Mouse (Mus musculus) lung, embryonic 14.5 days (tissue): ENCODE results near the gene Orai3. TPM values are rescaled to one million over a fixed set of nuclear protein-coding genes. Genes with fewer than 3 reads are reported as not detected.
"Not testable (repeated sequence)": the region's sequence is repeated elsewhere in the genome, so short reads cannot be mapped to it uniquely, and the experiment has no call there.

Experiments used
- ATAC-seq: fragments of 200-750 bp; cut with Nextera tagmentation; 2 replicates; pipeline ENCODE4 v1.8.0; 2017; ENCODE audit warnings: mild to moderate bottlenecking, moderate TSS enrichment, moderate library complexity; ENCODE audit not compliant: insufficient read depth
- DNase-seq: peaks from one replicate; pipeline ENCODE4 v3.0.0-alpha.2; 2015
- H3K27ac ChIP-seq: fragments of 300-500 bp; sonication (generic); 2 replicates; pipeline ENCODE4 v1.5.1; 2014; ENCODE audit warnings: low read depth, mild to moderate bottlenecking, moderate library complexity
- H3K27me3 ChIP-seq: fragments of 300-500 bp; sonication (generic); 2 replicates; pipeline ENCODE4 v1.6.1; 2014; ENCODE audit warnings: low read length, control low read depth; ENCODE audit not compliant: insufficient read depth
- H3K36me3 ChIP-seq: fragments of 300-500 bp; sonication (generic); 2 replicates; pipeline ENCODE4 v1.6.1; 2014; ENCODE audit warnings: control low read depth; ENCODE audit not compliant: insufficient read depth
- H3K4me1 ChIP-seq: fragments of 300-500 bp; sonication (generic); 2 replicates; pipeline ENCODE4 v1.6.1; 2014; ENCODE audit warnings: antibody characterized with exemption, control low read depth; ENCODE audit not compliant: insufficient read depth
- H3K4me2 ChIP-seq: fragments of 300-500 bp; sonication (generic); 2 replicates; pipeline ENCODE4 v1.6.1; 2014; ENCODE audit warnings: mild to moderate bottlenecking
- H3K4me3 ChIP-seq: fragments of 300-500 bp; sonication (generic); 2 replicates; pipeline ENCODE4 v1.5.1; 2014; ENCODE audit warnings: low read depth, low read length
- H3K9ac ChIP-seq: fragments of 300-500 bp; sonication (generic); 2 replicates; pipeline ENCODE4 v1.6.1; 2014
- H3K9me3 ChIP-seq: fragments of 300-500 bp; sonication (generic); 2 replicates; pipeline ENCODE4 v1.6.1; 2016; ENCODE audit warnings: low read depth, low read length, control low read depth
- CTCF ChIP-seq: IDR thresholded peaks from 2 replicates; pipeline ENCODE4 v1.5.1; 2016; ENCODE audit warnings: antibody characterized with exemption, low read depth
- WGBS: fragments of 180-500 bp; shearing (Covaris S2); extraction: QIAGEN DNeasy Blood & Tissue Kit; methylation state at CpG from one replicate; pipeline ENCODE4 v1.1.7; 2014; 5-methylcytosine and 5-hydroxymethylcytosine counted together
- polyA plus RNA-seq: library from polyadenylated mRNA; unstranded; fragments of >200 nt; fragmentation: Nextera tagmentation; extraction: Ambion mirVana; gene quantifications from 2 replicates; pipeline ENCODE4 v1.2.1, GENCODE M21; 2014

Orai3 gene
- 19.2 and 21.8 TPM in 2 replicates for polyA plus RNA-seq

DNA sequence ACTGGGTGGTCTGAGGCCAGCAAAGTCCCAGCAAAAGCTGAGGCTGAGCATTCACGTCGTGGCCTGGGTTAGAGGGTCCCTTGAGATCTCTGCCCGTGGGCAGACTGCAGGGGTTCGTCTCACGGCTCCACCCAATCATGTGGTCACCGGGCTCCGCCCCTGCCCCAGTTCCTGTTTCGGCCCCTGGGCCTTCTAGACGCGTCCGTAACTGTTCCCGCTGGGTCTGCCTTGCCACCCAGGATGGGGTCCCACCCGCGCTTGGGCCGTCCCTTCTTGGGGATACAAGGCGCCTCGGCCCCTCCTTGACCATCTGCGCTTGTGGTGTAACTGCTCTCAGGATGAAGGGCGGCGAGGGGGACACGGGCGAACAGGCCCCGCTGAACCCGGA lies at the start of gene Orai3:
Gene Orai3 (plus strand): TSS at position 165 of the 388 bp plus-strand sequence.
- TF ChIP-seq CTCF, result no peak
- peak within 1 kb of the TSS; percentile 95 for H3K27ac ChIP-seq
- no peaks in the 10 kb centered on the region for H3K27me3 ChIP-seq
- ATAC-seq, result peak; percentile 84
- H3K4me2 ChIP-seq, result peak within 1 kb of the TSS; percentile 89
- WGBS, result 0% methylated on average over 23 of the region's 24 CpGs
- peak; percentile 93 for DNase-seq
- no peaks in the 10 kb centered on the region for H3K9me3 ChIP-seq
- H3K36me3 ChIP-seq, result peaks cover 48% of the 10 kb centered on the region
- H3K4me3 ChIP-seq, result peak within 1 kb of the TSS; percentile 80
- peak within 1 kb of the TSS; percentile 89 for H3K9ac ChIP-seq
- 0 out of 2 replicates have a peak, but pooled peaks cover 7% of the 10 kb centered on the region for H3K4me1 ChIP-seq

DNA sequence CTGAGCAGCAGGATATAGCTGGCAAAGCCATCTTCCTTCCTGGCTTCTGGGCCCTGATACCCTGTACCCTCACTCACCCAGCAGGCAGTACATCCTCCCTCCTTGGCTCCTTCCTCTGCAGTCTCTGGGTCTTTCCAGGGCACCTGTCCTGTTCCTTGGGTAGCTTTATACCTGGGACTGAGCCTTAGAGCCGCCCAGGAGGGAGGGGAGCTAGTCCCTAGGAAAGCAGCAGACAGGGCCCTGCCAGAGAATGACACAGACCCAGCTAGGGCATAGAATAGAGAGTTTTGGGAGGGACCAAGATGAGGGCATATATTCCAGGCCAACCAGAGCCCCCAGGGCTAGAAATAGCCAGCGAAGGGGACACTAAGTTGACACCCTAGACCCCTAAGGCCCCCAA lies 44.1 kb upstream of the Orai3 start:
- no peak for ATAC-seq
- no peaks in the 10 kb centered on the region for H3K36me3 ChIP-seq
- H3K9ac ChIP-seq, result no peak overlapping the region
- no peak for TF ChIP-seq CTCF
- no peak for DNase-seq
- H3K4me1 ChIP-seq, result no peaks in the 10 kb centered on the region
- 55% methylated on average over 2 of the region's 2 CpGs for WGBS
- H3K9me3 ChIP-seq, result no peaks in the 10 kb centered on the region
- H3K27me3 ChIP-seq, result no peaks in the 10 kb centered on the region
- no peak overlapping the region for H3K4me3 ChIP-seq
- H3K27ac ChIP-seq, result no peak overlapping the region
- no peak overlapping the region for H3K4me2 ChIP-seq

DNA sequence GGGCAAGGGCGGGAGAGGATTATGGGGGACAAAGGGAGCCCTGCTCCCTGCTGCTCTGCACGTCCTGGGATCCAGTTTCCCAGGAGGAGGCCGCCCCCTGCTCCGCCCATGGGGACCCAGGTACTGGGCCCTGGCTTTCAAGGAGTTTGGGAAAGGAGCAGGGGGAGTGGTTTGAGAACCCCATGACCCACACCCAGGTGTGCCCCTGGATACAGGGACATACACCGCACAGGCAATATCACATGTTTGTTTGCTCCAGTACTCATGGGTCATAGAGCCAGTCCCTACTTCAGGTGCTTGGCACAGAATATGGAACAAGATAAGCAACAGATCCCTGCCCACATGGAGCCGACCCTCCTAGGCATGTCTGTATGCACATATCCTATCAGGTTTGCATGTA lies 43.7 kb upstream of the Orai3 start:
- DNase-seq, result no peak
- Histone ChIP-seq H3K36me3 (no peaks in the 10 kb centered on the region), H3K9me3 (no peaks in the 10 kb centered on the region), H3K27ac (no peak overlapping the region), H3K27me3 (no peaks in the 10 kb centered on the region), H3K4me1 (no peaks in the 10 kb centered on the region), H3K4me2 (no peak overlapping the region), H3K4me3 (no peak overlapping the region), H3K9ac (no peak overlapping the region)
- no peak for TF ChIP-seq CTCF
- 53% methylated on average over 6 of the region's 6 CpGs for WGBS
- ATAC-seq, result no peak

DNA sequence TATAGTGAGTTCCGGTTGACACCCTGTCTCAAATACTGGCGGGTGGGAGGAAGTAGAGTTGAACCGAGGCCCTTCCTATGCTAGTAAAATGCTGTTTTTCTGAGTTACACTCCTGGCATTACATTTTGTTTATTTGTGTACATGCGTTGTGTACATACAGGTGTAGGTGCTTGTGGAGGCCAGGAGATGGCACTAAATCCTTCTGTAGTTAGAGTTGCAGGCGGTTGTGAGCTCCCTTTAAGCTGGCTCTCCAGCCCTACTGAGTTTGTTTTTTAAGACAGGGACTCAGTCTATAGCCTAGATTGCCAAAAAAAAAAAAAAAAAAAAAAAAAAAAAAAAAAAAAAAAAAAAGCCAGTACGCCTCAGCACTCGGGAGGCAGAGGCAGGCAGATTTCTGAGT lies 41.7 kb upstream of the Orai3 start:
- no peaks in the 10 kb centered on the region for H3K4me1 ChIP-seq
- 73% methylated on average over 7 of the region's 7 CpGs for WGBS
- DNase-seq, result no peak

DNA sequence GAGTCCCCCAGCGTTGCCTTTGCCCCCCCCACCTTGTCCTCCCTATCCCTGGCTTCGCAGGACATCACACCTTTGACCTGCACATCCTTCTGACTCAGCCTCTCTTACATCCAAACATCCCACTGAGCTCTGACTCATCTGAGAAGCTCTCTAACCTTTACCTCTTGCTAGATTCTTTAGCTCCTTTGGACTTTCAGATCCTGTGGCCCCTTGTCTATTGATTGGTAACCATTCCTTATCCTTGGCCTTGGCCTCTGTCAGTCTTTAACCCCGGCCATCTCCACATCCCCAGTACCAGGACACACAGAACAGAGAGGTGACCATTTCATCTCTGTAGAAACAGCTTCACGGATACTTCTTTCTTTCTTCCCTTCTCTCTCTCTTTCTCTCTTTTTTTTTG lies 39.4 kb upstream of the Orai3 start:
- Histone ChIP-seq H3K27ac (no peak overlapping the region), H3K9me3 (no peaks in the 10 kb centered on the region), H3K27me3 (no peaks in the 10 kb centered on the region), H3K4me1 (no peaks in the 10 kb centered on the region), H3K4me3 (no peak overlapping the region), H3K36me3 (no peaks in the 10 kb centered on the region), H3K4me2 (no peak overlapping the region), H3K9ac (no peak overlapping the region)
- DNase-seq (no peak), ATAC-seq (no peak)
- WGBS, result 62% methylated on average over 4 of the region's 4 CpGs
- TF ChIP-seq CTCF, result no peak

More for the DNA sequence above, 41.7 kb upstream of the Orai3 start:
- TF ChIP-seq CTCF, result 0 out of 2 replicates have a peak, but pooled peaks have one; percentile 2
- Histone ChIP-seq H3K27ac (no peak overlapping the region), H3K4me3 (no peak overlapping the region), H3K36me3 (no peaks in the 10 kb centered on the region), H3K27me3 (no peaks in the 10 kb centered on the region), H3K9me3 (no peaks in the 10 kb centered on the region), H3K9ac (no peak overlapping the region), H3K4me2 (no peak overlapping the region)
- no peak for ATAC-seq

DNA sequence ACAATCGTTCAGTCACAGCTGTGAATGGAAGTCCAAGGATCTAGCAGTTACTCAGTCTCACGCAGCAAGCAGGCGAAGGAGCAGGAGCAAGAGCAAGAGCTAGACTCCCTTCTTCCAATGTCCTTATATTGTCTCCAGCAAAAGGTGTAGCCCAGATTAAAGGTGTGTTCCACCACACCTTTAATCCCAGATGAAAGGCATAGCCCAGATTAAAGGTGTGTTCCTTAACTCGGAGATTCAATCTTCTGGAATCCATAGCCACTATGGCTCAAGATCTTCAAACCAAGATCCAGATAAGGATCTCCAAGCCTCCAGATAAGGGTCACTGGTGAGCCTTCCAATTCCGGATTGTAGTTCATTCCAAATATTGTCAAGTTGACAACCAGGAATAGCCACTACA lies 37.5 kb upstream of the Orai3 start, which contains the start of gene Ctf2:
Gene Ctf2 (minus strand): TSS at position 101 of the 400 bp plus-strand sequence.
- DNase-seq, H3K36me3 ChIP-seq, H3K4me2 ChIP-seq, H3K27ac ChIP-seq, ATAC-seq, H3K9ac ChIP-seq, H3K4me3 ChIP-seq, H3K4me1 ChIP-seq, H3K27me3 ChIP-seq, H3K9me3 ChIP-seq: not testable (repeated sequence)
- no CpG with 5 or more reads among the region's 5 CpGs for WGBS

DNA sequence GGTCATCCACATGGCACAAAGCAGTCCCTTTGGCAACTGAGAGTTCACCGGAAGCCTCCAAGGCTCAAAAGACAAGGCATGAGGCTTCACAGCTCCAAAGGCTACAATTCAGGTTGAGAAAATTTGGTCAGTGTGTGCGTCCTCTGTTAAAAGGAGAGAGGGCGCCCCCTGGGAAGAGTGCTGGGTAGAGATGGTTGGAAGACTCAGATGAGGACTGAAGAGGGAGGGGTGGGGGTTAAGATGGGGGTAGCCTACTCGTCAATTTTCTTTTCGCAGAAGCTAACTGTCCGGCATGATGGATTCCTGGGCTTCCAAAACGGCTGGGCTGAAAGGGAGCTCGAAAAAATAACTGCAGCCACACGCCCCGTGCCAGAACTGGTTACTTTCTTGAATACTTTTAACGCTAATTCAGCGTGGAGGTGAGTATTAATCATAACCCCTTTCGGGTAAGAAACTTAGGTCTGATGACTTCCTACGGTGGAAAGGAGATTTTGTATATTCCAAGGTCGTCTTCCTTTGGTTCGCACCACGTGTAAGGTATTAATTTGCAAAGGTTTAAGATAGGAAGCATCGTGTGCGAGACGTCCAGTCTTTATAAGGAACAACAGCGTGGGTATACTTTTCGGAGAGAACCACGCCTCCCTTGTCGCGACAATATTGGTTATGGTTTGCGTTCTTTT lies 25.1 kb upstream of the Orai3 start, which contains the start of gene Fbxl19:
Gene Fbxl19 (plus strand): TSS at position 178 of the 680 bp plus-strand sequence.
- DNase-seq, result peak; percentile 92
- Histone ChIP-seq H3K9me3 (no peaks in the 10 kb centered on the region), H3K27ac (peak within 1 kb of the TSS; percentile 86), H3K36me3 (peaks cover 18% of the 10 kb centered on the region), H3K4me1 (peaks cover 8% of the 10 kb centered on the region; the same call in 1 of the 2 replicates), H3K4me2 (peak within 1 kb of the TSS; percentile 86), H3K27me3 (no peaks in the 10 kb centered on the region), H3K9ac (peak within 1 kb of the TSS; percentile 61), H3K4me3 (peak within 1 kb of the TSS; percentile 67)
- TF ChIP-seq CTCF, result peak; percentile 71
- WGBS, result under 1% methylated on average over 26 of the region's 26 CpGs
- ATAC-seq, result no peak
